Mouse (Mus musculus) forebrain, postnatal 0 days (tissue): Measurements from ENCODE around the gene Scd3. TPM values are rescaled to one million over a fixed set of nuclear protein-coding genes. Genes with fewer than 3 reads are reported as not detected.

ENCODE experiments used
- ATAC-seq: fragments of 200-750 bp; cut with Nextera tagmentation; 2 replicates; pipeline ENCODE4 v1.8.0; 2017; ENCODE audit warnings: mild to moderate bottlenecking, moderate library complexity
- DNase-seq: peaks from one replicate; pipeline ENCODE4 v3.0.0-alpha.2; 2015
- H3K27ac ChIP-seq: fragments of 300-500 bp; sonication (generic); 2 replicates; pipeline ENCODE4 v1.5.1; 2014; ENCODE audit warnings: low read depth, mild to moderate bottlenecking, antibody characterized with exemption, low read length, moderate library complexity, mixed read lengths
- H3K27me3 ChIP-seq: fragments of 300-500 bp; sonication (generic); 2 replicates; pipeline ENCODE4 v1.6.1; 2014; ENCODE audit warnings: mild to moderate bottlenecking, low read length, mixed read lengths; ENCODE audit not compliant: insufficient read depth
- H3K36me3 ChIP-seq: fragments of 300-500 bp; sonication (generic); 2 replicates; pipeline ENCODE4 v1.6.1; 2014; ENCODE audit warnings: mild to moderate bottlenecking, moderate library complexity; ENCODE audit not compliant: insufficient read depth
- H3K4me1 ChIP-seq: fragments of 300-500 bp; sonication (generic); 2 replicates; pipeline ENCODE4 v1.6.1; 2014; ENCODE audit warnings: antibody characterized with exemption; ENCODE audit not compliant: insufficient read depth
- H3K4me2 ChIP-seq: fragments of 300-500 bp; sonication (generic); 2 replicates; pipeline ENCODE4 v1.6.1; 2014; ENCODE audit warnings: low read depth, mild to moderate bottlenecking, moderate library complexity
- H3K4me3 ChIP-seq: fragments of 300-500 bp; sonication (generic); 2 replicates; pipeline ENCODE4 v1.5.1; 2014; ENCODE audit warnings: low read depth, low read length, mixed read lengths
- H3K9ac ChIP-seq: fragments of 300-500 bp; sonication (generic); 2 replicates; pipeline ENCODE4 v1.6.1; 2014; ENCODE audit warnings: mild to moderate bottlenecking
- H3K9me3 ChIP-seq: fragments of 300-500 bp; sonication (generic); 2 replicates; pipeline ENCODE4 v1.6.1; 2016; ENCODE audit warnings: low read length
- CTCF ChIP-seq: sonication (generic); IDR thresholded peaks from 2 replicates; pipeline ENCODE4 v1.5.1; 2016; ENCODE audit warnings: antibody characterized with exemption, control low read depth, low read depth
- WGBS: fragments of 180-500 bp; shearing (Covaris S2); extraction: QIAGEN DNeasy Blood & Tissue Kit; methylation state at CpG from one replicate; pipeline ENCODE4 v1.1.7; 2014; 5-methylcytosine and 5-hydroxymethylcytosine counted together
- polyA plus RNA-seq: library from polyadenylated mRNA; unstranded; fragments of >200 nt; fragmentation: Nextera tagmentation; extraction: Ambion mirVana; gene quantifications from 2 replicates; pipeline ENCODE4 v1.2.1, GENCODE M21; 2015
- total RNA-seq: library from RNA; depleted of rRNA; stranded (reverse); fragments of >200 nt; gene quantifications from 2 replicates; pipeline ENCODE4 v1.2.3, GENCODE M21; 2014; rRNA removed

The Scd3 gene
- 3.1 and 4.0 TPM in 2 replicates for total RNA-seq
- 2.7 and 4.5 TPM in 2 replicates for polyA plus RNA-seq

GRCm38 (mm10) chr19:44203015-44203564 is at the start of gene Scd3:
TSS of gene Scd3 (plus strand) at chr19:44203269.
- 95% methylated on average over 9 of the region's 9 CpGs for WGBS
- Histone ChIP-seq H3K4me3 (no peak within 1 kb of the TSS), H3K9me3 (no peaks in the 10 kb centered on the region), H3K27me3 (no peaks in the 10 kb centered on the region), H3K4me1 (no peaks in the 10 kb centered on the region), H3K4me2 (no peak within 1 kb of the TSS), H3K36me3 (no peaks in the 10 kb centered on the region), H3K9ac (no peak within 1 kb of the TSS), H3K27ac (no peak within 1 kb of the TSS)
- no peak for DNase-seq
- no peak for TF ChIP-seq CTCF
- no peak for ATAC-seq

- no peak overlapping the region for H3K9ac ChIP-seq
- no peaks in the 10 kb centered on the region for H3K4me1 ChIP-seq
- DNase-seq (no peak), ATAC-seq (no peak)
- H3K27ac ChIP-seq: no peak overlapping the region
- H3K4me2 ChIP-seq: no peak overlapping the region
- TF ChIP-seq CTCF: no peak
- no peak overlapping the region for H3K4me3 ChIP-seq
- no peaks in the 10 kb centered on the region for H3K9me3 ChIP-seq
- H3K27me3 ChIP-seq: no peaks in the 10 kb centered on the region; the same call in none of the 2 replicates
- no peaks in the 10 kb centered on the region for H3K36me3 ChIP-seq
- WGBS: 80% methylated on average over 5 of the region's 5 CpGs
These were observed 49.3 kb upstream of the Scd3 start for GRCm38 (mm10) chr19:44153781-44154180.

- ATAC-seq (no peak), DNase-seq (no peak)
- H3K4me3 ChIP-seq: no peak overlapping the region
- no peaks in the 10 kb centered on the region for H3K4me1 ChIP-seq
- no peaks in the 10 kb centered on the region for H3K36me3 ChIP-seq
- no peak overlapping the region for H3K9ac ChIP-seq
- 92% methylated on average over 10 of the region's 10 CpGs for WGBS
- H3K27me3 ChIP-seq: no peaks in the 10 kb centered on the region; the same call in 1 of the 2 replicates
- H3K27ac ChIP-seq: no peak overlapping the region
- no peak overlapping the region for H3K4me2 ChIP-seq
- no peaks in the 10 kb centered on the region for H3K9me3 ChIP-seq
- TF ChIP-seq CTCF: no peak
These were observed 46.1 kb upstream of the Scd3 start for GRCm38 (mm10) chr19:44157005-44157404.

GRCm38 (mm10) chr19:44159386-44159785 is 43.7 kb upstream of the Scd3 start:
- H3K36me3 ChIP-seq: no peaks in the 10 kb centered on the region
- no peak for ATAC-seq
- no peaks in the 10 kb centered on the region for H3K9me3 ChIP-seq
- no peak overlapping the region for H3K27ac ChIP-seq
- DNase-seq: no peak
- WGBS: 82% methylated on average over 3 of the region's 3 CpGs
- no peak for TF ChIP-seq CTCF
- H3K4me2 ChIP-seq: no peak overlapping the region
- H3K4me3 ChIP-seq: no peak overlapping the region
- no peaks in the 10 kb centered on the region; the same call in 1 of the 2 replicates for H3K27me3 ChIP-seq
- H3K4me1 ChIP-seq: no peaks in the 10 kb centered on the region
- H3K9ac ChIP-seq: no peak overlapping the region

- Histone ChIP-seq H3K4me1 (no peaks in the 10 kb centered on the region), H3K9me3 (no peaks in the 10 kb centered on the region), H3K36me3 (no peaks in the 10 kb centered on the region), H3K27me3 (no peaks in the 10 kb centered on the region), H3K4me2 (no peak overlapping the region), H3K4me3 (no peak overlapping the region), H3K9ac (no peak overlapping the region), H3K27ac (no peak overlapping the region)
- ATAC-seq (no peak), DNase-seq (peak; percentile 24)
- peak; percentile 76 for TF ChIP-seq CTCF
- 16% methylated on average over 3 of the region's 3 CpGs for WGBS
These were observed 41.6 kb upstream of the Scd3 start for GRCm38 (mm10) chr19:44161515-44161914.

- Histone ChIP-seq H3K4me1 (no peaks in the 10 kb centered on the region), H3K36me3 (no peaks in the 10 kb centered on the region), H3K27ac (no peak overlapping the region), H3K27me3 (no peaks in the 10 kb centered on the region), H3K9me3 (no peaks in the 10 kb centered on the region), H3K4me2 (no peak overlapping the region), H3K4me3 (no peak overlapping the region), H3K9ac (no peak overlapping the region)
- WGBS: 61% methylated on average over 8 of the region's 8 CpGs
- no peak for ATAC-seq
- TF ChIP-seq CTCF: no peak
- no peak for DNase-seq
These were observed 28.2 kb upstream of the Scd3 start for GRCm38 (mm10) chr19:44174835-44175234.

- WGBS: 92% methylated on average over 3 of the region's 3 CpGs
- TF ChIP-seq CTCF: no peak
- no peaks in the 10 kb centered on the region for H3K4me1 ChIP-seq
- H3K36me3 ChIP-seq: no peaks in the 10 kb centered on the region
- no peaks in the 10 kb centered on the region for H3K27me3 ChIP-seq
- H3K9me3 ChIP-seq: no peaks in the 10 kb centered on the region
- H3K4me2 ChIP-seq: no peak overlapping the region
- no peak overlapping the region for H3K9ac ChIP-seq
- H3K27ac ChIP-seq: no peak overlapping the region
- H3K4me3 ChIP-seq: no peak overlapping the region
- ATAC-seq (no peak), DNase-seq (no peak)
These were observed 26.3 kb upstream of the Scd3 start for GRCm38 (mm10) chr19:44176741-44177140.
